Mouse (Mus musculus): ENCODE data around the gene Camta2. TPM values are rescaled to one million over a fixed set of nuclear protein-coding genes. Genes with fewer than 3 reads are reported as not detected.

Camta2 gene
- total RNA-seq, 1 experiment, result 3.9 TPM

- no peak for DNase-seq (ENCODE audit: low read depth, low spot score)
- in situ Hi-C loops (cut with MboI; ENCODE audit: low sequenced_read_pairs in 2 of 2, unreplicated experiment in 2 of 2), result no loop called here
- Histone ChIP-seq H3K36me3 (ENCODE audit: control insufficient read depth, insufficient read depth, low read length, poor library complexity, severe bottlenecking) (peaks cover 11% of the 10 kb centered on the region; the same call in 1 of the 2 replicates), H3K4me3 (ENCODE audit: insufficient read depth in 1 of 2, low read depth in 1 of 2, low read length in 2 of 2, poor library complexity in 1 of 2, severe bottlenecking in 1 of 2) (no peak overlapping the region), H3K9me3 (ENCODE audit: control insufficient read depth, insufficient read depth, low read depth, low read length) (no peaks in the 10 kb centered on the region), H3K27ac (ENCODE audit: insufficient read depth, low read depth, low read length, poor library complexity, severe bottlenecking) (no peak overlapping the region), H3K4me1 (ENCODE audit: control insufficient read depth in 2 of 2, insufficient read depth in 2 of 2, low read length in 2 of 2, poor library complexity in 1 of 2) (peaks cover 0 to 13% of the 10 kb centered on the region in 2 experiments; a peak in 2 of 4 replicates), H3K9ac (ENCODE audit: insufficient read depth, low read depth, low read length, poor library complexity, severe bottlenecking) (0 out of 2 replicates have a peak overlapping the region, but pooled peaks have one; percentile 17)
- no peak for TF ChIP-seq MAFK (IDR thresholded peaks at IDR 0.05; ENCODE audit: insufficient read depth, low read depth, low read length)
- TF ChIP-seq ZNF384 (IDR thresholded peaks at IDR 0.05; ENCODE audit: low read depth, low read length), result no peak
- TF ChIP-seq HCFC1 (IDR thresholded peaks at IDR 0.05; ENCODE audit: borderline replicate concordance, insufficient read depth, low read length), result no peak
- no peak for TF ChIP-seq CHD2 (IDR thresholded peaks at IDR 0.05; ENCODE audit: low read depth, low read length)
- TF ChIP-seq ZC3H11A (IDR thresholded peaks at IDR 0.05; ENCODE audit: borderline replicate concordance, low read depth, low read length), result no peak
These were observed 16.4 kb downstream of the Camta2 start for GRCm38 (mm10) chr11:70671333-70672047.

- H3K9ac ChIP-seq (ENCODE audit: insufficient read depth, low read depth, low read length, poor library complexity, severe bottlenecking), result peak overlapping the region; percentile 95
- TF ChIP-seq MAFK (IDR thresholded peaks at IDR 0.05; ENCODE audit: insufficient read depth, low read depth, low read length), result no peak
- no peak for TF ChIP-seq ZNF384 (IDR thresholded peaks at IDR 0.05; ENCODE audit: low read depth, low read length)
- TF ChIP-seq ZC3H11A (IDR thresholded peaks at IDR 0.05; ENCODE audit: borderline replicate concordance, low read depth, low read length), result no peak
- TF ChIP-seq HCFC1 (IDR thresholded peaks at IDR 0.05; ENCODE audit: borderline replicate concordance, insufficient read depth, low read length), result no peak
- no peak for TF ChIP-seq CHD2 (IDR thresholded peaks at IDR 0.05; ENCODE audit: low read depth, low read length)
- H3K4me3 ChIP-seq (ENCODE audit: insufficient read depth in 1 of 2, low read depth in 1 of 2, low read length in 2 of 2, poor library complexity in 1 of 2, severe bottlenecking in 1 of 2), result peak overlapping the region; percentile 74 to 84
- H3K27ac ChIP-seq (ENCODE audit: insufficient read depth, low read depth, low read length, poor library complexity, severe bottlenecking), result peak overlapping the region; percentile 11; the same call in 1 of the 2 replicates
- H3K9me3 ChIP-seq (ENCODE audit: control insufficient read depth, insufficient read depth, low read depth, low read length), result no peaks in the 10 kb centered on the region
- H3K36me3 ChIP-seq (ENCODE audit: control insufficient read depth, insufficient read depth, low read length, poor library complexity, severe bottlenecking), result peaks cover 12% of the 10 kb centered on the region; the same call in 1 of the 2 replicates
- in situ Hi-C loops (cut with MboI; ENCODE audit: low sequenced_read_pairs in 2 of 2, unreplicated experiment in 2 of 2), result no loop called here
- peaks cover 0 to 13% of the 10 kb centered on the region in 2 experiments; a peak in 2 of 4 replicates for H3K4me1 ChIP-seq (ENCODE audit: control insufficient read depth in 2 of 2, insufficient read depth in 2 of 2, low read length in 2 of 2, poor library complexity in 1 of 2)
- no peak for DNase-seq (ENCODE audit: low read depth, low spot score)
These were observed 17.4 kb downstream of the Camta2 start for GRCm38 (mm10) chr11:70670483-70670882.

- H3K4me1 ChIP-seq (ENCODE audit: control insufficient read depth in 2 of 2, insufficient read depth in 2 of 2, low read length in 2 of 2, poor library complexity in 1 of 2), result peaks cover 0 to 13% of the 10 kb centered on the region in 2 experiments; a peak in 2 of 4 replicates
- peak overlapping the region; percentile 74 to 84 for H3K4me3 ChIP-seq (ENCODE audit: insufficient read depth in 1 of 2, low read depth in 1 of 2, low read length in 2 of 2, poor library complexity in 1 of 2, severe bottlenecking in 1 of 2)
- peak overlapping the region; percentile 95 for H3K9ac ChIP-seq (ENCODE audit: insufficient read depth, low read depth, low read length, poor library complexity, severe bottlenecking)
- no peaks in the 10 kb centered on the region for H3K9me3 ChIP-seq (ENCODE audit: control insufficient read depth, insufficient read depth, low read depth, low read length)
- TF ChIP-seq ZNF384 (IDR thresholded peaks at IDR 0.05; ENCODE audit: low read depth, low read length) (no peak), HCFC1 (IDR thresholded peaks at IDR 0.05; ENCODE audit: borderline replicate concordance, insufficient read depth, low read length) (0 out of 2 replicates have a peak, but pooled peaks have one; percentile 52), ZC3H11A (IDR thresholded peaks at IDR 0.05; ENCODE audit: borderline replicate concordance, low read depth, low read length) (no peak)
- H3K27ac ChIP-seq (ENCODE audit: insufficient read depth, low read depth, low read length, poor library complexity, severe bottlenecking), result peak overlapping the region; percentile 95
- in situ Hi-C loops (cut with MboI; ENCODE audit: low sequenced_read_pairs in 2 of 2, unreplicated experiment in 2 of 2), result no loop called here
- peak; percentile 68 for DNase-seq (ENCODE audit: low read depth, low spot score)
- peaks cover 15% of the 10 kb centered on the region for H3K36me3 ChIP-seq (ENCODE audit: control insufficient read depth, insufficient read depth, low read length, poor library complexity, severe bottlenecking)
These were observed 18.1 kb downstream of the Camta2 start for GRCm38 (mm10) chr11:70669582-70670345.

GRCm38 (mm10) chr11:70668771-70669505 lies 19.0 kb downstream of the Camta2 start, which contains the start of gene Spag7:
Gene Spag7 (minus strand): TSS chr11:70669416.
- Histone ChIP-seq H3K4me1 (ENCODE audit: control insufficient read depth in 2 of 2, insufficient read depth in 2 of 2, low read length in 2 of 2, poor library complexity in 1 of 2) (peaks cover 0 to 9% of the 10 kb centered on the region in 2 experiments; a peak in 2 of 4 replicates), H3K9ac (ENCODE audit: insufficient read depth, low read depth, low read length, poor library complexity, severe bottlenecking) (peak within 1 kb of the TSS; percentile 95), H3K4me3 (ENCODE audit: insufficient read depth in 1 of 2, low read depth in 1 of 2, low read length in 2 of 2, poor library complexity in 1 of 2, severe bottlenecking in 1 of 2) (peak within 1 kb of the TSS; percentile 74 to 91), H3K36me3 (ENCODE audit: control insufficient read depth, insufficient read depth, low read length, poor library complexity, severe bottlenecking) (peaks cover 23% of the 10 kb centered on the region), H3K27ac (ENCODE audit: insufficient read depth, low read depth, low read length, poor library complexity, severe bottlenecking) (peak within 1 kb of the TSS; percentile 95), H3K9me3 (ENCODE audit: control insufficient read depth, insufficient read depth, low read depth, low read length) (no peaks in the 10 kb centered on the region)
- no peak for TF ChIP-seq ZNF384 (IDR thresholded peaks at IDR 0.05; ENCODE audit: low read depth, low read length)
- TF ChIP-seq HCFC1 (IDR thresholded peaks at IDR 0.05; ENCODE audit: borderline replicate concordance, insufficient read depth, low read length), result peak; percentile 56; the same call in 1 of the 2 replicates
- peak; percentile 96 for TF ChIP-seq CHD2 (IDR thresholded peaks at IDR 0.05; ENCODE audit: low read depth, low read length)
- in situ Hi-C loops (cut with MboI; ENCODE audit: low sequenced_read_pairs in 2 of 2, unreplicated experiment in 2 of 2), result no loop called here
- DNase-seq (ENCODE audit: low read depth, low spot score), result peak; percentile 98
